Mouse (Mus musculus) layer of hippocampus, adult 8-10 months (tissue): ENCODE results near the gene Junb. TPM values are rescaled to one million over a fixed set of nuclear protein-coding genes. Genes with fewer than 3 reads are reported as not detected.
A peak's percentile ranks its signal among the peaks of the same experiment; 100 is the strongest.

ENCODE experiments used
- DNase-seq, 2 experiments: peaks; one replicate each; pipeline ENCODE4 v3.0.0; 2022; ENCODE audit warnings: low spot score in 2 of 2
- total RNA-seq, 4 experiments: library from RNA; stranded (reverse); gene quantifications; 2 replicates each; pipeline ENCODE4 v1.2.4; 2022

Gene Junb
- 10 to 100 TPM; 61.1 to 79.5 (median 75.6) TPM for total RNA-seq

DNA sequence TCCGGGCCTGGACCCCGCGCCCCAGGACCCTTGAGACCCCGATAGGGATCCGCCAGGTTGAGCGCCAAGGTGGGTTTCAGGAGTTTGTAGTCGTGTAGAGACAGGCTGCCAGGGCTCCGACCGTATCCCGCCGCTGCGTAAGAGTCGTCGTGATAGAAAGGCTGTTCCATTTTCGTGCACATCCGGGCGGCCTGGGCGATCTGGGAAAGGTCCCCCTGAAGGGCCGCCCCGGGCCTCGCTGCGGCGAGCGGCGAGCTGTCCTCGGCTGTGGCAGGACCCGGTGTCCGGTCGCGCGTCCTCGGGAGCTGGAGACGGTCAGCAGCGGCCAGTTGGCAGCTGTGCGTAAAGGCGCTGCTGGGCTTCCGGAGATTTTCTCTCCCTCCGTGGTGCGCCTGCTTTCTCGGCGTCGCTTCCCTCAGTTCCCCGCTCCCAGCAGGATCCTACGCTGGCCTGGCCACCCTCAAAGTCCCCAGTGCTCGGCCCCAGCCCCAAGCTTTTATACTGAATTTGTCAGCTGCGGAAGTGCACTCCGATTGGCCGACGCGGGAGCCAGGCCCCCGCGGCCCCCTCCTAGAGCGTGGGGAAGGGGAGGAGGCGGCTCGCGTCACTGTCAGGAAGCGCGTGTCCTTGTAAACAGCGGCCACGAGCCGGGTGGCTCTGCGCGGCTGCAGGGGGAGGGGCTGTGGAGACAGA, at the start of gene Junb:
Gene Junb, minus strand, starts transcription at position 471 of the 693 bp plus-strand sequence.
- DNase-seq = peak; percentile 96 to 97

DNA sequence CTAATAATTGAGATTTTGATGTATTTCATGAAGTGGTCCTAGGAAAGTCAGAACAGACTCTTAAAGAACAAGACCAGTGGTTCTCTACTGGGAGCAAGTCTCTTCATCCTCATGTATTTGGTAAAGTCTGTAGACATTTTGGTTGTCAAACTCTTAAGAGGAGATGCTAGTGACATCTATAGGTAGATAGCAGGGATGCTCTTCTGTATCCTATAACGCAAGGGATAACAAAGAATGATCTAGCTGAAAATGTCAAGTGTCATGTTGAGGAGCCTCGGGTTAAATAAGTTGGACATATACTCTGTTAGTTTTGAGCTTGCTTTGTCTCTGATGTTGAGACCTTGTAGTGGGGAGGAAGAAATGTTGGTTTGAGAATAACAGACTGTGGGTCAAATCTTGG, 49.4 kb upstream of the Junb start:
- no peak for DNase-seq

GRCm38 (mm10) chr8:85027516-85027855, 49.0 kb upstream of the Junb start:
- DNase-seq = no peak

- DNase-seq = peak; percentile 94 to 96
Measured at GRCm38 (mm10) chr8:85026670-85027515, 48.4 kb upstream of the Junb start, which contains the start of gene Trir. Gene Trir, plus strand, starts transcription at chr8:85026823.

DNA sequence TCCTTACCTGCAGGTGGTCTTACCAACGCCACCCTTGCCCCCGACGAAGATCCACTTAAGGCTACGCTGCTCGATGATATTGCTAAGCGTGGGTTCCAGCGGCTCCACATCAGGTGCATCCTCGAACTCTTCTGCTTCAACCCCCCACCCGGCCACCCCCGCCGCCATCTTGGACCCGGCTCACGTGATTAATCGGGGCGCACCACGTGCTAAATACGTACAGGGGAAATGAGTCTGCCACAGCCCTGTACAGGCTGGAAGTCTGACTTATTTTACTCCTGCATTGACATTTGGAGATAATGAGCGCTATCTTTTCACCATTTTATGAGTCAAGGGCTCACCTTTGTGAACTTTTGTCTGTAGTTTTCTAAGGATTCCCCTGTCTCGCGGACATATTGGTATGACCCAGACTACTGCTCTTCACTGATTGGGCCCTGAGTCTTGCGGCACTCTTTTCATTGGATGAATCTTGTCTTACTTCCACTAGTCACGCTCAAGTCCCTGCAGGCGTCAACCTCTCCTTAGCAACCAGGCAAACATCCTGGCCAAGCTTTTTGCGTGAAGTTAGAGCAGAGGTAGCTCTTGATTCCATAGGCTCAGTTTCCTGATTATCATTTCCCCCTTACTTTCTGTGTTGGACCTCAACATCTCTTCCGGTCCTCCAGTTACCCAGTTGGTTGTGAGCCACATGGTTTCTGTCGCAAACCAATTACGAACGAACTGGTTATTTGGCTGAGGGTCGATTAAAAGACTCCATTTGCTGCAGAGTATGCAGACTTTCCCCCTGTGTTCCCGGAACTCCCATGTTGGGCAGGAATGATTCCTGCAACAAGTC, 46.8 kb upstream of the Junb start, which contains the start of gene Asna1:
Gene Asna1, minus strand, starts transcription at position 184 of the 835 bp plus-strand sequence.
- DNase-seq = peak; percentile 81 to 89

DNA sequence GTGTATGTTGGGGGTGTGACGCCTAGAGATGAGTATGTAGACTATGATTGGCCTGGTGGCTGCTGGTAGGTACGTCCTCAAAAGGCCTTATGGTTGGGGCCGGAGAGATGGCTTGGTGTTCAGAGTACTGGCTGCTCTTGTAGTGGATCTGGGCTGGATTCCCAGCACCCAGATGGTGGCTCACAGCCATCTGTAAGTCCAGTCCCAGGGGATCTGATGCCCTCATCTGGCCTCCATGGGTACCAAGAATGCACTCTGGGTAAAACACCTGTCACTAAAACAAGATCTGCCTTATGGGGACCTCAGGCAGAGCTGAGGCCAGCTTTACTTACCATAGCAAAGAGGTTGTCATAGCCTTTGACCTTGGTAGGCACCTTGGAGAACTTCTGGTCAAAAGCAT, 45.3 kb upstream of the Junb start:
- DNase-seq = no peak

- no peak for DNase-seq
Measured at GRCm38 (mm10) chr8:85021514-85022055, 43.1 kb upstream of the Junb start.

DNA sequence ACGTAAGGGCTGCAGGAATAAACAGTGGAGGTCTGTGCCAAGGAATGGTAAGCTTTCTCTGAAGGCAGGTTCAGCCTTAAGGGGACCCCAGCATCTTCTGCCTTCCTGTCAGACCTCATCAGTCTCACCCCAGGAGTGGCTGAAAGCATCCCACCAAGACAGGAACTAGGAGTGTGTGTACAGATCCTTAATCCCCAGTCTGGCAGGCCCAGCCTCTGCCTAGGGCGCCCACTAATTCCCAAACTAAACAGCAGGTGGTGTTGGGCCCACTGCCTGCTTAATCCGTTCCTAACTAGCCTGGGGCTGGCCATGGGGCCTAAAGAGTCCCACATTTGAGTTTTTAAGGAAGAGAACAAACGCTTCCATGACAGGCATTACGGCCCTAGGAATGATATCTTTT, 38.7 kb upstream of the Junb start:
- DNase-seq = no peak

DNA sequence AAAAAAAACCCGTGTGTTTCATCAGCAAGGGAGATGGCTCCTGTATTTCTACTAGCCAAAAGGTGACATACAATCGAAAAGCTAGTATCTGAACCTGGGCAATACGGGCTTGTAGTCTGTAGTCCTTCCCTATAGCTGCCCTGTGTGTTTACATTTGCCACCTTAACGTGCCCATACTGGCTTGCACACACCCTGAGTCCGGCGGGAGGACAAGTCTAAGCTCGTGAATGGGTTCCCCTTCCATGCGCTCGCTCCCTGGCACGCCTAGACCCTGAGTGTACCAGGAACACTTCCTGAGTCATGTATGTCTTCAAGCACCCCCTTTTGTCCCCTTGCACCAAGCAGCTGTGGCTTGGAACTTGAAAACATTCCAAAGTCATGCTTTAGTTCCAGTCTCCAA, 38.2 kb upstream of the Junb start:
- DNase-seq = no peak

DNA sequence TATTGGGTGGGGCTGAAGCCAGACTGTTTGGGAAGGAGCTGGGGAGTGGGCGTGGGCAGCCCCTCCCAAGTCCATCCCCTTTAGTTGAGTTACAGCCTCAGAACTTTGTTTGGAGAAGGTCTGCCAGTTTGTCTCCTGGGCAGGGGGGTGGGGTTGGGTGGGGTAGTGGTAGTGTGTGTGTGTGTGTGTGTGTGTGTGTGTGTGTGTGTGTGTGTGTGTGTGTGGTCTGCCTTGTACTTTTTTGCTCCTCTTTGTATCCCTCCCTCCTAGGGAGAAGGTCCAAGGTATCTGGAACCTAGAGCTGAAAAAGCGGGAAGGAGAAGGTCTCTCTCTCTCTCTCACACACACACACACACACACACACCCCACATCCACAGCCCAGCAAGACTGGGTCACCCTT, 35.9 kb upstream of the Junb start, which contains the start of gene Best2:
Gene Best2, minus strand, starts transcription at position 101 of the 400 bp plus-strand sequence.
- no peak for DNase-seq

DNA sequence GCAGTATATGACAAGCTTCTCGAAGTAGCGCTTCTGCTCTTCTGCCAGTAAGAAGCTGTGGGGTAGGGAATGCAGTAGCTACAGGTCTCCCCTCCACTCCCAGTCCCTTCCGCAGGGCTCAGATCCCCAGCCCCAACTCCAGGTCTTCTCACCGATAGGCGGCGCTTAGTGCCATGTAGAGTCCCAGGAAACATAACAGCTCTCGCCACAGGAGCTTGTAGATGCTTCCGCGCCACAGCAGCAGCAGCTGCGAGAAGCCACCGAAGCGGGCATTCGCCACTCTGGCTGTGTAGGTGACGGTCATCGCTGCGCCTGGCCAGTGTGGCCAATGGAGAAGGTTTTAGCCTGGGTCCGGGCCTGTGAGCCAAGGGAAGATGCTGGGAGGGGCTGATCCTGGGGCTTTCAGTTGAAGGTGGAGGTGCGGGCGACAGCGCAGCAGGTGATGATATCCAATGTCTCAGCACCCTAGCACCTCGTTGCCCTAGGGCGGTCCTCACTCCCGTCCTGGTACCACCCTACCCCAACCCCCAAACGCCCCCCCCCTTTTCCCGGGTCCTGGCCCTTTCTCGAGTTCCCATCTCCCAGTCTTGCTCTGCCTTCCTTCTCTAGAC, 34.8 kb upstream of the Junb start:
- peak; percentile 64 to 75 for DNase-seq

- DNase-seq = no peak
Measured at GRCm38 (mm10) chr8:85011242-85011641, 32.7 kb upstream of the Junb start.

DNA sequence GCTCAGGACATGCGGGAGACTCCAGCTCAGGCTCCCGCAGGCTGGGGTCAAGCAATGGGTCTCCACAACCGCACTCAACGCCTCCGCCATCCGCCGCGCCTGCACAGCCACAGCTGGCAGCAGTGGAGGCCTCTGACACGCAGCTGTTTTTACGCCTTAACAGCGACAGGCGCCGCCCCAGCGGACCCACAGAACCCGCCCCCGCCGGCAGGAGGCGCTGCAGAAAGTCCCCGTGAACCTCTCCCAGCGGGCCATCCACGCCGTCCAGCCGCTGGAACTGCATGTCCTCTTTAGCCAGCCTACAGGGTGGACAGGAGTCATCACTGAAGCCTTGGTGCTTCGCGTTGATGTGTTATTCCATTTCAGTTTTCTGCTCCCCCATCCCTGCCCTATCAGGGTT, 29.2 kb upstream of the Junb start:
- no peak for DNase-seq

DNA sequence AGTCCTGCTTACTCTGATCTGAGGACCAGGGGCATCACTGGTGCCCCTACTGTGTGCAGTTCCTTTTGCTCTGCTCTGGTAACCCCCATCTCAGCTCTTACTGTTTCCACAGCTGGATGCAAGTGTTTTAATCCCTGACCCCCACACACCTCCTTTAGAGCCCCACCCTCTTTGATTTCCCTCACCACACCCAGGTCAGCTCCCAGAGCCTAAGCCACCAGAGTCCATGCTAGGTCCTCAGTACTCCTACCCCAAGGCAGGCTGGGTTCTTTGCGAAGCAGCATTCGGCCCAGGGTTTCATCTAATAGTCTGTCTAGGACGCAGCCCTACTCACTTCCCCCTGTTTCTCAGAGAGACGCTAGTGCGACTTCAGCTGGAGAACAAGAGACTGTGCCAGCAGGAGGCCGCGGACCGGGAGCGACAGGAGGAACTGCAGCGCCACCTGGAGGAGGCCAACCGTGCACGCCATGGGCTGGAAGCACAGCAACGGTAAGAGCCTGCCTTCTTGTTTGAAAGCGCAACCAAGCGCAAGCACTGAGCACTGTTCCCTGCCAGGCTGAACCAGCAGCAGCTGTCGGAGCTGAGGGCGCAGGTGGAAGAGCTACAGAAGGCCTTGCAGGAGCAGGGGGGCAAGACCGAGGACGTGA, 19.3 kb upstream of the Junb start:
- peak; percentile 86 to 92 for DNase-seq

DNA sequence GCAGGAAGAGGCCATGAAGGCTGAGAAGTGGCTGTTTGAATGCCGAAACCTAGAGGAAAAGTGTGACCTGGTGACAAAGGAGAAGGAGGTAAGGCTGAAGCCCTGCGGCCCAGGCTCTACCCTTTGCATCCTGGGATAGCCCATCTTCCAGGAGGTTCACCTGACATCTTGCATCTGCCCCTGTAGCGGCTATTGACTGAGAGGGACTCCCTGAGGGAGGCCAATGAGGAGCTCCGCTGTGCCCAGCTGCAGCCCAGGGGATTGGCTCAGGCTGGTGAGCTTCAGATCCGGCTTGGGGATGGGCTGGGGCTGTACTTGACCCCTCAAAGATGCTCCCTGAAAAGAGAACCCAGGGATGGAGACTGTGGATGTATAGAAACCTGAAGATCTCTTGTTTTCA, 18.5 kb upstream of the Junb start:
- no peak for DNase-seq

- DNase-seq = no peak
Measured at GRCm38 (mm10) chr8:84995680-84996079, 17.2 kb upstream of the Junb start.

GRCm38 (mm10) chr8:84994375-84994774, 15.9 kb upstream of the Junb start:
- no peak for DNase-seq

DNA sequence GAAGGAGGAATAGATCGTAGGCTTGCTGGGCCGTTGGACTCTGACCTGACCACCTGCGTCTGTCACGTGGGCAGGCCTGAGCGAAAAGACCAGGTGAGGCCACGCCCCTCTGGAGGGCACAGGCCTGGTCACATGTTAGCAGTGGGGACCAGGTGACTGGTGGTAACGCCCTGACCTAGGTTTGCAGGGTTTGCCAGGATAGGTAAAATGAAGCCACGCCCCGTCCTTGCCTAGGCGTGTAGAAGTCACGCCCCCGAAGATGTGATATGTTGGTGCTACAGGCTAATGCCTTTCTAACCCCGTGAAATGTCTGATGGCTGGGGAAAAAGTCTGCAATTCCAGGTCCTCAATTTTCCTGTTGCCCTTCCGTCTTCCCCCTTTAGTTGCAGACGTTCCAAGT, 12.3 kb upstream of the Junb start:
- peak in 1 of 2 experiments; percentile 55 for DNase-seq

DNA sequence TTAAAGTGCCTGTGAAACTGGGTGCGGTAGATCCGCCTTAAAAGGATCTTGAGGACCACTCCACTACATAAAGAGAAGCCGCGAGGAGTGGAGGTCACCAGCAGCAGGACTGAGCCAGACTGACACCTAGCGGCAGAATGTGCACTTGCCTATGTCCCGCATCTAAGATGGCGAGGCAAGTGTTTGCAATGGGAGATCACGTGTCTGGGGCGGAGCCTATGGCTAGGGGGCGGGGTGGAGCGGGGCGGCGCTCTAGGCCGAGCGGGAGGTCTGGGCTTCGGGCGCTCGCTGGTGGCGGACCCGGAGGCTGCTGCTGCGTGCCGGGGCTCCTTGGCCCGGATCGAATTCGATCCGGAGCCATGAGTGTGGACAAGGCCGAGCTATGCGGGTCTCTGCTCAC, 11.8 kb upstream of the Junb start, which contains the start of gene Hook2:
Gene Hook2, plus strand, starts transcription at position 255 of the 400 bp plus-strand sequence.
- DNase-seq = peak; percentile 96 to 98

DNA sequence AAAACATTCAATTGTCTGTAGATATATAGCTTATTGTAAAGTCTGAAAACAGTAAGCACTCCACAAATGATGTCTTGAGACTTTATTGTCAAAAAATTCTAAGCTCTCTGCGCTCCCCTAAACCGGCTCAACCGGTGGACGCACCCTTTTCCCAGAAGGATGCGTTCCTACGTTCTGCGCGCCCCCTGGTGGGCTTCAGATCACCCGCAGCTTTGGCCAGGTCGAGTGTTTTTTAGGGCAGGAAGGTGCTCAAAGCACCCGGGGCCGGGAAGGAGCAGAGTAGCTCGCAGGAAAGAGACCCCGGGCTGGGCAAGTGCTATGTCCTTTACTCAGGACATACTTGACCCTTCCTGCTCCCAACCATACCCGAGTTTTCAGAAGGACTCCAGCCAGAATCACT, 11.3 kb upstream of the Junb start:
- peak; percentile 83 to 87 for DNase-seq
